Mouse (Mus musculus) limb, embryonic 12.5 days (tissue): ENCODE data around the gene Slc13a2. TPM values are rescaled to one million over a fixed set of nuclear protein-coding genes. Genes with fewer than 3 reads are reported as not detected.

Experiments used
- ATAC-seq: fragments of 200-750 bp; cut with Nextera tagmentation; 2 replicates; pipeline ENCODE4 v1.8.0; 2017; ENCODE audit warnings: low read depth, moderate TSS enrichment; ENCODE audit not compliant: insufficient number of reproducible peaks, insufficient read depth, low FRiP score, low TSS enrichment
- H3K27ac ChIP-seq: fragments of 300-500 bp; sonication (generic); 2 replicates; pipeline ENCODE4 v1.5.1; 2016; ENCODE audit warnings: mild to moderate bottlenecking, moderate library complexity
- H3K27me3 ChIP-seq: fragments of 300-500 bp; sonication (generic); 2 replicates; pipeline ENCODE4 v1.6.1; 2016; ENCODE audit warnings: mild to moderate bottlenecking, moderate library complexity
- H3K36me3 ChIP-seq: fragments of 300-500 bp; sonication (generic); 2 replicates; pipeline ENCODE4 v1.6.1; 2016; ENCODE audit warnings: mild to moderate bottlenecking, moderate library complexity
- H3K4me1 ChIP-seq: fragments of 300-500 bp; sonication (generic); replicated peaks from 2 replicates; pipeline ENCODE4 v1.6.1; 2016
- H3K4me2 ChIP-seq: fragments of 300-500 bp; sonication (generic); 2 replicates; pipeline ENCODE4 v1.6.1; 2016; ENCODE audit warnings: mild to moderate bottlenecking, moderate library complexity
- H3K4me3 ChIP-seq: fragments of 300-500 bp; sonication (generic); replicated peaks from 2 replicates; pipeline ENCODE4 v1.5.1; 2016; ENCODE audit warnings: mild to moderate bottlenecking
- H3K9ac ChIP-seq: fragments of 300-500 bp; sonication (generic); replicated peaks from 2 replicates; pipeline ENCODE4 v1.6.1; 2016; ENCODE audit warnings: mild to moderate bottlenecking, moderate library complexity
- H3K9me3 ChIP-seq: fragments of 300-500 bp; sonication (generic); 2 replicates; pipeline ENCODE4 v1.6.1; 2016; ENCODE audit warnings: mild to moderate bottlenecking, moderate library complexity
- WGBS: fragments of 180-500 bp; shearing (Covaris S2); methylation state at CpG from one replicate; pipeline ENCODE4 v1.1.7; 2016; 5-methylcytosine and 5-hydroxymethylcytosine counted together
- polyA plus RNA-seq: library from polyadenylated mRNA; unstranded; fragments of >200 nt; fragmentation: Nextera tagmentation; extraction: Ambion mirVana; gene quantifications from 2 replicates; pipeline ENCODE4 v1.2.1, GENCODE M21; 2016

Slc13a2 gene
- polyA plus RNA-seq, 1 experiment from 2014 or later: not detected

DNA sequence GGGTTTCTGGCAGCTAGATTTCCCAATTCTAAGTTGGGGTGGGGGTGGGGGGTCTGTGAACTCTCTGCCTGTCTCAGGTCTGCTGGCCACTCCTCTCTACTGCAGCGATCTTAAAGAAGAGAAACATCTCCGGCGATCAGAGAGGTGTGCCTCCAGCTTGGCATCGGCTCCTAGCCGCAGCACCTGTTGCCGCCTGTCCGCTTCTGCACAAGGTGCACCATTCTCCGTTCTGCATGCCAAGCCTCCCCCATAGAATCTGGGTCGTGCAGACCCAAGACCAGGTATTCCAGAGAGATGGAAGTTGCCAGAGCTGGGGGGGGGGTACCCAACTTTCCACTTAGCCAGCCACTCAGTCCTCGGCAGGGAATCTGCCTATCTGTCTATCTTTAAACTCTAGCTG is 36.2 kb downstream of the Slc13a2 start:
- H3K27me3 ChIP-seq: peaks cover 12% of the 10 kb centered on the region
- no peak overlapping the region for H3K9ac ChIP-seq
- ATAC-seq: no peak
- H3K27ac ChIP-seq: no peak overlapping the region
- no peaks in the 10 kb centered on the region for H3K9me3 ChIP-seq
- H3K4me3 ChIP-seq: no peak overlapping the region
- H3K36me3 ChIP-seq: no peaks in the 10 kb centered on the region
- peaks cover 4% of the 10 kb centered on the region for H3K4me1 ChIP-seq
- H3K4me2 ChIP-seq: no peak overlapping the region
- WGBS: 81% methylated on average over 10 of the region's 10 CpGs

DNA sequence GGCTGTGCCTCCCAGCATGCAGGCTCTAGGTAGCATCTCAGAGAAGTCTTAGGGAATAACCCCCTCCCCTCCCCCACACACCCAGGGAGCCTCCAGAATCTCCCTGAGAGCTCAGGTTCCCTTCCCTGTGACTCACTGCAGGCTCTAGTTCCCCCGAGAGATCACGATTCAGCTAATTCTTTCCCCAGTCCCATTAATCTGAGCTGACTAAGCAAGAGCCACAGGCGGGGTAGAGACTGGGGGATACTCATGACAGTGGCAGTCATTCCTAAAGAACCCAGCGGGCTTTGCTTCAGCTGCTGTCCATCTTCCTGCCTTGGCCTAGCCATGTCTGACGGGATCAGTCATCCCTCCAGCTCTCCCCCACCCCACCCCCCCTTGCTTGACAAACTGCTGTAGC is 39.3 kb downstream of the Slc13a2 start:
- Histone ChIP-seq H3K36me3 (no peaks in the 10 kb centered on the region), H3K9ac (no peak overlapping the region), H3K4me3 (no peak overlapping the region), H3K27me3 (peaks cover 26% of the 10 kb centered on the region), H3K4me2 (no peak overlapping the region), H3K27ac (no peak overlapping the region), H3K4me1 (peaks cover 12% of the 10 kb centered on the region), H3K9me3 (no peaks in the 10 kb centered on the region)
- 34% methylated on average over 5 of the region's 5 CpGs for WGBS
- no peak for ATAC-seq

DNA sequence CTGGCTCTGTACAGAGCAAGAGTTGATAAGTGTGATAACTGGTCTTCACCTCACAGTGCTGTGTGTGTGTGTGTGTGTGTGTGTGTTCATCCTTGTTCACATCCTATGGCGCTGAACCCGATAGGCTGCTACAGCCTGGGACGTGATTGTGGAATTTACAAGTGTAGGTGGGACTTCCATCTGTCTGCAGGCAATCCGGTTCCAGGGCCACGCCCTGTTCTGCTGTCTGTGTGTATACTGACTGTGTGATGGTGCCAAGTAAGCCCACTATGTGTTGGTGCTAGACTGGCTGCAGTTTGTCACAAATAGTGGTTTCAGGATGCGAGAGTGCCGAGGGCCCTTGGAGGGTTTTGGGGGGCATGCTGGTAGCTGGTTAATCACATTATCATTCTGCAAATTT is 39.7 kb downstream of the Slc13a2 start:
- H3K4me2 ChIP-seq: no peak overlapping the region

DNA sequence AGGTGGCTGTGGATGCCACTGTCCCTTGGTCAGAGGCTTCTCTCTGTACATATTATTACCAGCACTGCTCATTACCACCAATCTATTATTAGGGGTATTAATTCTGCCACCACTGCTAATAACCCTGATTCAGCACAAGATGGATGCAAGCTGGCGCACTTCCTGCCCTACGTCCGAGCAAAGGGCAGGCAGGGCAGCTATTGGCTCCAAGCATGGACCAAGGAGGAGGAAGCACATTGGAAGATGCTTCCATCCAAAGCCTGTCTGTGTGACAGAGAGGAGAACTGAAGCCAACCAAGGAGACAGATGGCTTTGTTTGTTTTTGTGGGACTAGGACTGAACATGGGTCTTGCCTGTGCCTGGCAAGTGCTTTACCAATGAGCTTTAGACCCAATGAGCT is 41.0 kb downstream of the Slc13a2 start:
- Histone ChIP-seq H3K27ac (no peak overlapping the region), H3K36me3 (no peaks in the 10 kb centered on the region), H3K9me3 (no peaks in the 10 kb centered on the region), H3K4me1 (peaks cover 21% of the 10 kb centered on the region), H3K4me3 (no peak overlapping the region), H3K27me3 (peaks cover 26% of the 10 kb centered on the region), H3K4me2 (no peak overlapping the region), H3K9ac (no peak overlapping the region)
- no peak for ATAC-seq
- WGBS: 76% methylated on average over 3 of the region's 3 CpGs

More for the DNA sequence above, 39.7 kb downstream of the Slc13a2 start:
- Histone ChIP-seq H3K36me3 (no peaks in the 10 kb centered on the region), H3K27me3 (peaks cover 26% of the 10 kb centered on the region), H3K4me3 (no peak overlapping the region), H3K9me3 (no peaks in the 10 kb centered on the region), H3K27ac (no peak overlapping the region), H3K9ac (no peak overlapping the region), H3K4me1 (peaks cover 16% of the 10 kb centered on the region)
- WGBS: 79% methylated on average over 7 of the region's 7 CpGs
- no peak for ATAC-seq

DNA sequence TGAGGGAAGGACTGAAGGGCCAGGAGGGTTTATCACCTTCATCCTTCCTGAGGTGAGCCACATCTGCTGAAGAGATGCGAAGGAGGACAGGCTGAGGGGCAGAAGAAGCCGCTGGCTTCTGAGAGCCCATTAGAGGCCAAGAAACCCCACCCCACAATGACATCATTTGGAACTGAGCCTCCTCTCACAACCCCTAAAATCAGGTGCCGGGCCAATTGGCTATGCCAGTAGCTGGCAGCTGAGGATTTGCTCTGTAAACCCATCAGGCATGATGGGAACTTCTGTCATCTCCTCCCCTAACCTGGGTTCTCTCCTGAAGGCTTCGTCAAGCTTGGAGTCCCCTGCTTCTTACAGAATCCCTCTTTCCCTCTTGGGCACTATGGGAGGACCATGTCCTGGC is 41.7 kb downstream of the Slc13a2 start:
- Histone ChIP-seq H3K27ac (no peak overlapping the region), H3K4me3 (no peak overlapping the region), H3K4me2 (no peak overlapping the region), H3K27me3 (peaks cover 26% of the 10 kb centered on the region), H3K4me1 (peaks cover 23% of the 10 kb centered on the region), H3K36me3 (no peaks in the 10 kb centered on the region), H3K9me3 (no peaks in the 10 kb centered on the region), H3K9ac (no peak overlapping the region)
- WGBS: 74% methylated on average over 4 of the region's 4 CpGs
- ATAC-seq: no peak

DNA sequence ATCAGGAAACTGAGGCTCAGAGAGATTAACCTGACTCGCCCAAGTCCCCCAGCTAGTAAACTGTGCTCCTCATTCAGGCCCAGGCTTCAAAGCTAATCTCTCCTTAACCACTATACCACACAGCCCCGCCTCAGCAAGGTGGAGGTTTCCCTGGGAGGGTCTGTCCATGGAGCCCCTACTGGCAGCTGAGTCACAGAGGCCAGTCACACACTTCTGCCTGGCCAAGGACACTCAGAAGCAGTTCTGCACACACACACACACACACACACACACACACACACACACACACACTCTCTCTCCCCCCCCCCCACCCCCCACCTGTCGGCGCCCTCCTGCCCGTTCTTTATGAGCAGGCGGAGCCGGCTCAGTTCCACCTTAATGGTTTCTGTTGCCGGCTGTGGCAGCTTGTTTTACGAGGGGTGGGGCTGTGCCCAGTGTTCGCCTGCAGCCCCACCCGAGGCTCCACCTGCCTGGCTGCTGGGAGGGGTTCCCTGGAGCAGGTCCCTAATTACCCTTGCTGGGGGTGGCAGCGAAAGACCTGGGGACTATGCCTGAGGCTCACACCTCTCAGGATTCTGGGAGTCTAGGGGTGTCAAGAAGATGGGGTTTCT is 44.4 kb downstream of the Slc13a2 start:
- H3K9ac ChIP-seq: no peak overlapping the region
- no peak overlapping the region for H3K4me3 ChIP-seq
- no peaks in the 10 kb centered on the region for H3K9me3 ChIP-seq
- peaks cover 14% of the 10 kb centered on the region for H3K27me3 ChIP-seq
- H3K4me1 ChIP-seq: peaks cover 38% of the 10 kb centered on the region
- ATAC-seq: peak; percentile 48; the same call in 1 of the 2 replicates
- H3K4me2 ChIP-seq: no peak overlapping the region
- no peak overlapping the region for H3K27ac ChIP-seq
- WGBS: 9% methylated on average over 12 of the region's 12 CpGs
- H3K36me3 ChIP-seq: no peaks in the 10 kb centered on the region

DNA sequence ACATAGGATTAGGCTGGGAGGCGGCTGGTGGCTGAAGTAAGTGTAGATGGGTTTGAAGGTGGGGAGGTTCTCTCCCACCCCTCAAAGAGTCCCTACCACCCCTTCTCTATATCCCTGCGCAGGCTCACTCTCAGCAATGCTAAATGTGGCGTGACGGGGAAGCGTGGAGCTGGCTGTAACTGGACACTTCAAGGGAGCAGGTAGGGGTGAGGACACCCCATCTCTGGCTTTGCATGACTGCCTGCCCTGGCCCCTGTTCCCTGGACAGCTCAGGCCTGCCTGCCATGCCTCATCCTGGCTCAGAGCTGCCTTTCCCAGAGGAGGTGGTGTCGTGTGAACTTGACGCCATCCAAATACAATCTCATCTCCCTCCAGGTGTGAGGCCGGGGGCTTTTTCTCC is 47.9 kb downstream of the Slc13a2 start:
- WGBS: 59% methylated on average over 8 of the region's 8 CpGs
- no peaks in the 10 kb centered on the region for H3K9me3 ChIP-seq
- no peaks in the 10 kb centered on the region for H3K36me3 ChIP-seq
- ATAC-seq: no peak
- H3K4me1 ChIP-seq: peaks cover 34% of the 10 kb centered on the region
- no peak overlapping the region for H3K27ac ChIP-seq
- peaks cover 4% of the 10 kb centered on the region for H3K27me3 ChIP-seq
- H3K9ac ChIP-seq: no peak overlapping the region; the same call in 1 of the 2 replicates
- no peak overlapping the region for H3K4me3 ChIP-seq
- H3K4me2 ChIP-seq: no peak overlapping the region

DNA sequence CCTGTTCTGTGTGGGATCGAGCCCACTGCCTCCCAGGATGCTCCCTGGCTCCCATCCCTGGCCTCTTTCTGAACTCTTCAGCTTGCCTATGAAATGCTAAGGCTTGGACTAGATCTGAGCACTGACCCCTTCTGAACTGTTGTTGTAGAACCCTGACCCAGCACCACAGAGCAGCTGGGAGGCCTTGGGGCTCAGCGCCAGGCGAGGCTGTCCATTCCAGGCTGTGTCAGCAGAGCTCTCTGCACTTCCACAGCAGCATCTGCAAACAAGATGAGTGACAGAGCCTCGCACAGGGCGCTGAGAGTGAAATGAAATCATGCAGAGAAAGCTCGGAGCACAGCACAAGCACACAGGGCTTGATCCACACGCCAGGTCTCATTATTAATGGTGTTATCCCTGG is 49.4 kb downstream of the Slc13a2 start:
- no peak overlapping the region for H3K27ac ChIP-seq
- ATAC-seq: no peak
- H3K4me3 ChIP-seq: no peak overlapping the region
- 67% methylated on average over 7 of the region's 7 CpGs for WGBS
- H3K9ac ChIP-seq: no peak overlapping the region
- H3K4me1 ChIP-seq: peaks cover 25% of the 10 kb centered on the region
- H3K27me3 ChIP-seq: no peaks in the 10 kb centered on the region
- H3K36me3 ChIP-seq: no peaks in the 10 kb centered on the region
- H3K9me3 ChIP-seq: no peaks in the 10 kb centered on the region
- H3K4me2 ChIP-seq: no peak overlapping the region

DNA sequence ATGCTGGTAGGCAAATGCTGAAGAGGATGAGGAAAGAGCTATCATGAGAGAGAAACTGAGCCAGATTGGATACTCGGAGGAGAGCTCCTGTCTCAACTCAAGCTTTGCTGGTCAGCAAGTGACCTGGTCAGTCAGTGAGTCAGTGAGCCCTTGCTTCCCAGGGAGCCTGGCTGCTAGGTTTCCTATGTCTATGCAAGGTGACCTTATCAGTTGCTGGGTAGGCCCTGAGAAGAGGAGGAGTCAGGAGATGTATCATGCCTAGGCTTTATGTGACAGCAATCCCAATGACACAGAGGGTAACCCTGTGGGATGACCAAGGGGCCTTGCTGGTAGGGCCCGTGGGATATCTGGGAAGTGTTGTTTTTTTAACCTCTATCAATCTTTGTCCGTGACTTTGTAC is 49.9 kb downstream of the Slc13a2 start:
- Histone ChIP-seq H3K27me3 (no peaks in the 10 kb centered on the region), H3K9me3 (no peaks in the 10 kb centered on the region), H3K4me1 (peaks cover 21% of the 10 kb centered on the region), H3K4me2 (no peak overlapping the region), H3K4me3 (no peak overlapping the region), H3K27ac (no peak overlapping the region), H3K36me3 (no peaks in the 10 kb centered on the region), H3K9ac (no peak overlapping the region)
- 70% methylated on average over 3 of the region's 3 CpGs for WGBS
- ATAC-seq: no peak

DNA sequence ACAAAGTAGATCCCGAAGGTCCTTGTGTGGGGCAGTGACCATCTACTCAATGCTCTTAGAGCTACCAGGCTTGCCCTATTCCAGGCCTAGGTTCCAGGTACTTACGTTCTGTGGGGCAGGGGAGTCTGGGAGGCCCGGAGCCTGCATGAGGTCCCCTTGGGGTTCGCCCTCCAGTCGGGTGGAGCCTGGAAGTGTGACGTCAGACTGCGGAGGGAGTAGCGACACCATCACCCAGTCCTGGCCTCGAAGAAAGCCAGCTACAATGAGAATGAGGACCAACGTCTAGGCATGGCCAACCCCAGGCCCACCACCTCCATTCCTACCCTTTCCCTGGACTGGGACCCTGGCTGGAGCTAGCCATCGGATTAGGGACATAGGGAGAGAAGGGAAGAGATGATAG is 50.3 kb downstream of the Slc13a2 start:
- H3K27ac ChIP-seq: no peak overlapping the region
- 89% methylated on average over 11 of the region's 11 CpGs for WGBS
- H3K4me2 ChIP-seq: no peak overlapping the region
- no peak overlapping the region for H3K9ac ChIP-seq
- no peaks in the 10 kb centered on the region for H3K36me3 ChIP-seq
- H3K4me1 ChIP-seq: peaks cover 18% of the 10 kb centered on the region; the same call in 1 of the 2 replicates
- no peak for ATAC-seq
- H3K9me3 ChIP-seq: no peaks in the 10 kb centered on the region
- H3K4me3 ChIP-seq: no peak overlapping the region
- H3K27me3 ChIP-seq: no peaks in the 10 kb centered on the region

DNA sequence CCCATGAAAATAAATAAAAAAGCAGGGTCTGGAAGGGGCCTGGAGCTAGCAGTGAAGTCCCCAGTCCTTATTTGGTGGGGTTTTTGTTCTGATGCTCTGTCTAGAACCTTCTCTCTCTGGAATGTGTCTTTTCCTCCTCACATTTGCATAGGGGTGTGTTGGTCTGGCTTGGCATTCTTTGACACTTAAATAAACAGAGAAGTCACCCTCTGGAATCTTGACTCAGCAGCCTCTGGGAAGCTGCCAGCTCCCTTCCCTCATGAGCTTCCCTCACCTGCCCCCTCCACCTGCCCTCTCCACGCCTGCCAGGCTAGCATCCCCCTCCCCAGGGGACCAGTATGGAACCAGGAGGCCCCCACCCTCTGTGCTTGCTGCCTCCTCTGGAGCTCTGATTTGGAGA is 51.6 kb downstream of the Slc13a2 start:
- peaks cover 16% of the 10 kb centered on the region; the same call in 1 of the 2 replicates for H3K4me1 ChIP-seq
- no peak overlapping the region for H3K4me2 ChIP-seq
- ATAC-seq: no peak
- H3K36me3 ChIP-seq: no peaks in the 10 kb centered on the region
- no peak overlapping the region for H3K27ac ChIP-seq
- no peaks in the 10 kb centered on the region for H3K27me3 ChIP-seq
- no peaks in the 10 kb centered on the region for H3K9me3 ChIP-seq
- WGBS: 56% methylated on average over 1 of the region's 1 CpGs
- H3K9ac ChIP-seq: no peak overlapping the region
- no peak overlapping the region for H3K4me3 ChIP-seq
